Mouse (Mus musculus) embryonic facial prominence, embryonic 14.5 days (tissue): ENCODE measurements at regions not wholly inside any gene's neighbourhood (a gene's known extent, or its start where the extent isn't known, plus 50 kb on each side); places are given as distances from the start of the nearest gene placed in this dataset.

ENCODE experiments used
- ATAC-seq: fragments of 200-750 bp; cut with Nextera tagmentation; 2 replicates; pipeline ENCODE4 v1.8.0; 2017; ENCODE audit warnings: low read depth, moderate number of reproducible peaks, moderate TSS enrichment
- DNase-seq: peaks from one replicate; pipeline ENCODE4 v3.0.0-alpha.2; 2015; ENCODE audit warnings: low spot score
- H3K27ac ChIP-seq: fragments of 300-500 bp; sonication (generic); replicated peaks from 2 replicates; pipeline ENCODE4 v1.5.1; 2014; ENCODE audit warnings: low read depth, mild to moderate bottlenecking, low read length, moderate library complexity
- H3K27me3 ChIP-seq: fragments of 300-500 bp; sonication (generic); replicated peaks from 2 replicates; pipeline ENCODE4 v1.6.1; 2014; ENCODE audit warnings: low read length; ENCODE audit not compliant: control insufficient read depth, insufficient read depth
- H3K36me3 ChIP-seq: fragments of 300-500 bp; sonication (generic); 2 replicates; pipeline ENCODE4 v1.6.1; 2014; ENCODE audit warnings: low read length, mixed read lengths; ENCODE audit not compliant: control insufficient read depth, insufficient read depth
- H3K4me1 ChIP-seq: fragments of 300-500 bp; sonication (generic); 2 replicates; pipeline ENCODE4 v1.6.1; 2014; ENCODE audit warnings: antibody characterized with exemption, low read length; ENCODE audit not compliant: control insufficient read depth, insufficient read depth
- H3K4me2 ChIP-seq: fragments of 300-500 bp; sonication (generic); 2 replicates; pipeline ENCODE4 v1.6.1; 2014; ENCODE audit warnings: low read depth, mild to moderate bottlenecking, low read length, moderate library complexity, mixed read lengths
- H3K4me3 ChIP-seq: fragments of 300-500 bp; sonication (generic); 2 replicates; pipeline ENCODE4 v1.5.1; 2014; ENCODE audit warnings: low read depth, mild to moderate bottlenecking, low read length
- H3K9ac ChIP-seq: fragments of 300-500 bp; sonication (generic); 2 replicates; pipeline ENCODE4 v1.6.1; 2014; ENCODE audit warnings: low read depth, mild to moderate bottlenecking, low read length, moderate library complexity, mixed read lengths
- H3K9me3 ChIP-seq: fragments of 300-500 bp; sonication (generic); 2 replicates; pipeline ENCODE4 v1.6.1; 2016; ENCODE audit warnings: low read length; ENCODE audit not compliant: control insufficient read depth
- WGBS: fragments of 180-500 bp; shearing (Covaris S2); extraction: QIAGEN DNeasy Blood & Tissue Kit; methylation state at CpG from one replicate; pipeline ENCODE4 v1.1.7; 2014; 5-methylcytosine and 5-hydroxymethylcytosine counted together

GRCm38 (mm10) chr2:59556870-59557269, 55.0 kb upstream of the Tanc1 start:
- DNase-seq: no peak
- peak; percentile 12; the same call in 1 of the 2 replicates for ATAC-seq
- Histone ChIP-seq H3K27ac (no peak overlapping the region), H3K4me2 (no peak overlapping the region), H3K4me1 (peaks cover 3% of the 10 kb centered on the region; the same call in 1 of the 2 replicates), H3K36me3 (no peaks in the 10 kb centered on the region), H3K9ac (no peak overlapping the region), H3K27me3 (no peaks in the 10 kb centered on the region), H3K4me3 (no peak overlapping the region), H3K9me3 (no peaks in the 10 kb centered on the region)
- WGBS: 61% methylated on average over 7 of the region's 7 CpGs

GRCm38 (mm10) chr2:59560488-59560887, 51.4 kb upstream of the Tanc1 start:
- H3K36me3 ChIP-seq: no peaks in the 10 kb centered on the region
- peaks cover 9% of the 10 kb centered on the region; the same call in 1 of the 2 replicates for H3K4me1 ChIP-seq
- ATAC-seq (no peak), DNase-seq (peak; percentile 61)
- no peak overlapping the region for H3K4me3 ChIP-seq
- H3K27ac ChIP-seq: 0 out of 2 replicates have a peak overlapping the region, but pooled peaks have one; percentile 11
- H3K9me3 ChIP-seq: no peaks in the 10 kb centered on the region
- 51% methylated on average over 7 of the region's 7 CpGs for WGBS
- H3K9ac ChIP-seq: no peak overlapping the region
- H3K27me3 ChIP-seq: no peaks in the 10 kb centered on the region
- H3K4me2 ChIP-seq: no peak overlapping the region; the same call in 1 of the 2 replicates
